Mouse (Mus musculus): Measurements from ENCODE around the gene Gpr152. TPM values are rescaled to one million over a fixed set of nuclear protein-coding genes. Genes with fewer than 3 reads are reported as not detected.

Gpr152 gene
- polyA plus RNA-seq, 1 experiment from 2014 or later = not detected

- H3K27ac ChIP-seq (replicated peaks) = no peak overlapping the region
- no peak overlapping the region for H3K9ac ChIP-seq (replicated peaks)
- no peak for ATAC-seq (replicated peaks)
Observed at GRCm38 (mm10) chr19:4170723-4171392, 31.3 kb downstream of the Gpr152 start.

GRCm38 (mm10) chr19:4171393-4172290 is 32.1 kb downstream of the Gpr152 start:
- Histone ChIP-seq H3K9me3 (no peaks in the 10 kb centered on the region), H3K4me3 (no peak overlapping the region), H3K4me2 (replicated peaks) (no peak overlapping the region), H3K27ac (replicated peaks) (no peak overlapping the region), H3K4me1 (peaks cover 20% of the 10 kb centered on the region), H3K27me3 (no peaks in the 10 kb centered on the region), H3K36me3 (no peaks in the 10 kb centered on the region), H3K9ac (replicated peaks) (no peak overlapping the region)
- no peak for ATAC-seq (replicated peaks)
- 77% methylated on average over 13 of the region's 13 CpGs for WGBS

More at GRCm38 (mm10) chr19:4170723-4171392, 31.3 kb downstream of the Gpr152 start:
- no peak overlapping the region for H3K4me3 ChIP-seq
- H3K36me3 ChIP-seq = no peaks in the 10 kb centered on the region
- 89% methylated on average over 10 of the region's 10 CpGs for WGBS
- H3K4me2 ChIP-seq (replicated peaks) = no peak overlapping the region
- H3K9me3 ChIP-seq = no peaks in the 10 kb centered on the region
- H3K27me3 ChIP-seq = no peaks in the 10 kb centered on the region
- H3K4me1 ChIP-seq = peaks cover 20% of the 10 kb centered on the region

- Histone ChIP-seq H3K9ac (replicated peaks) (no peak overlapping the region), H3K4me3 (no peak overlapping the region), H3K4me1 (peaks cover 20% of the 10 kb centered on the region), H3K27me3 (no peaks in the 10 kb centered on the region), H3K4me2 (replicated peaks) (no peak overlapping the region), H3K36me3 (no peaks in the 10 kb centered on the region), H3K9me3 (no peaks in the 10 kb centered on the region), H3K27ac (replicated peaks) (no peak overlapping the region)
- 57% methylated on average over 11 of the region's 11 CpGs for WGBS
- no peak for ATAC-seq (replicated peaks)
Observed at GRCm38 (mm10) chr19:4172925-4173324, 33.3 kb downstream of the Gpr152 start.

DNA sequence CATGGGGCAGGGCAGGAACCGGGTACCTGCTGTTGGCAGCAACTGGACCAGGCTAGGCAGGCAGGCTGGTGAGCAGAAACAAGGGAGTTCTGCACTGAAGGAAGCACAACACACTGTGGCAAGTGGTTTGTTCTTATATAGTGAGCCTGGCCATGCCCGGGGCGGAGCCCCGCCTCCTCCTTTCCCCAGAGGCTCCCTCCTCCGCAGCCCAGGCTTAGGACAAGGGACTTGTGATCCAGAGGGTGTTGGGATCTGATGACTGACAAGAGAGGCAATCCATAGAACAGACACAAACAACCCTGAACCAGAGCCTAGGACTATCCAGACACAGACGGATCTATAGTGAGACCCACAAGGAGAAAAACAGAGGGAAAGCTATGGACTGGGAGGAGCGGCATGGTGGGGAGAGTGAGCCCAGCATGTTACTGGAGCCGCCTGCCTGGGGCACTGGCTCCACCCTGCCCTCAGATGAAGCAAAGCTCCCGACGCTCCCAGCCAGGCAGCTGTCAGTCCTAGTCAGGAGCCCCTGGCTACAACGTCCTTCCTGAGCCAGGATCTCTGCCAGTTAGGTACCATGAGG is 35.9 kb downstream of the Gpr152 start, which contains the start of gene Carns1:
Gene Carns1, minus strand, starts transcription at position 112 of the 580 bp plus-strand sequence.
- no peaks in the 10 kb centered on the region for H3K9me3 ChIP-seq
- H3K27me3 ChIP-seq = no peaks in the 10 kb centered on the region
- no peak; the same call in 1 of the 2 replicates for ATAC-seq (replicated peaks)
- no peak within 1 kb of the TSS for H3K4me3 ChIP-seq
- WGBS = 5% methylated on average over 11 of the region's 11 CpGs
- 0 out of 2 replicates have a peak within 1 kb of the TSS, but pooled peaks have one; percentile 1 for H3K9ac ChIP-seq (replicated peaks)
- H3K4me1 ChIP-seq = peaks cover 8% of the 10 kb centered on the region
- H3K36me3 ChIP-seq = no peaks in the 10 kb centered on the region
- peak within 1 kb of the TSS; percentile 23; the same call in 1 of the 2 replicates for H3K4me2 ChIP-seq (replicated peaks)
- no peak within 1 kb of the TSS for H3K27ac ChIP-seq (replicated peaks)

DNA sequence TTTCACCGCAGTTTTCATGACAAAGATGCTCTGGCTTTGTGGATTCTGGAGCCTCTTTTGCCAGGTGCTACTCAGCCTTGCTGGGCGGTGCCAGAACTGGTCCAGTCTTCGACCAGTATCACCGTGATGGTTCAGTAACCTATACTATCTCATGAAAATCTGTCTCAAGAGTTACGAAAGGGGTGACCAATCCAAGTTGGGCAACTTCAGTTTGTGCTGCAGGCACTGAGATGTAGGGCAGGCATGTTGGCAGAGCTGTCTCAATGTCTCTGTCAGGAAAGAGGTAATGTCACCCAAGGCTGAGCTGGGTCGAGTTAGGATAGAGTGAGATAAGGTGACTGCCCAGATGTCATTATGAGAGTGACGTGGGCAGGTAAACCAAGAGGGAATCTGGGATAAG is 40.8 kb downstream of the Gpr152 start:
- ATAC-seq (replicated peaks) = no peak
- H3K4me2 ChIP-seq (replicated peaks) = no peak overlapping the region
- WGBS = 87% methylated on average over 7 of the region's 7 CpGs
- H3K4me3 ChIP-seq = no peak overlapping the region
- no peaks in the 10 kb centered on the region for H3K9me3 ChIP-seq
- no peak overlapping the region for H3K9ac ChIP-seq (replicated peaks)
- H3K27me3 ChIP-seq = no peaks in the 10 kb centered on the region
- no peak overlapping the region for H3K27ac ChIP-seq (replicated peaks)
- H3K36me3 ChIP-seq = no peaks in the 10 kb centered on the region
- peaks cover 11% of the 10 kb centered on the region for H3K4me1 ChIP-seq

- Histone ChIP-seq H3K9me3 (no peaks in the 10 kb centered on the region), H3K27me3 (no peaks in the 10 kb centered on the region), H3K9ac (replicated peaks) (no peak overlapping the region), H3K4me3 (no peak overlapping the region), H3K27ac (replicated peaks) (no peak overlapping the region), H3K36me3 (no peaks in the 10 kb centered on the region), H3K4me2 (replicated peaks) (no peak overlapping the region), H3K4me1 (peaks cover 8% of the 10 kb centered on the region)
- ATAC-seq (replicated peaks) = peak; percentile 57; the same call in 1 of the 2 replicates
- WGBS = 49% methylated on average over 3 of the region's 3 CpGs
Observed at GRCm38 (mm10) chr19:4181892-4182291, 42.3 kb downstream of the Gpr152 start.

DNA sequence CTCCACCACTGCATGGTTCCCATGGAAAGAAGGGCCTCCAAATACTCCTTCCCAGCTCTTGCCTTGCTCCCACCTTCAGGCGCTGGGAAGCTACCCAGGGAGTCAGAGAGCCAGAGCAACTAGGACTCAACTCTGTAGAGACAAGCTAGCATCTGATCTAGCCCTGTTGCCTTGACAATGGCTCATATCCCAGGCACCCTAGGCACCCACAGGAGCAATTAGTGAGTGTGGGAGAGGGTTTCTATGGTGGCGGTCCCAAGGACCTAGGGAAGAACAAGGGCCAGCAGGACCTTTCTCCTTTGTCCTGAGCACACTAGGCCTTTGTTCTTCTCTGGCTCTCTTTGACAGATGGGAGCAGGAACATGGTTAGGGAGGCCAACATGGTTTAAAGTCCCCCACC is 44.1 kb downstream of the Gpr152 start:
- Histone ChIP-seq H3K9me3 (no peaks in the 10 kb centered on the region), H3K4me1 (peaks cover 8% of the 10 kb centered on the region), H3K27ac (replicated peaks) (no peak overlapping the region), H3K4me2 (replicated peaks) (no peak overlapping the region), H3K9ac (replicated peaks) (no peak overlapping the region), H3K36me3 (no peaks in the 10 kb centered on the region), H3K27me3 (no peaks in the 10 kb centered on the region), H3K4me3 (no peak overlapping the region)
- WGBS = 68% methylated on average over 2 of the region's 2 CpGs
- no peak for ATAC-seq (replicated peaks)

DNA sequence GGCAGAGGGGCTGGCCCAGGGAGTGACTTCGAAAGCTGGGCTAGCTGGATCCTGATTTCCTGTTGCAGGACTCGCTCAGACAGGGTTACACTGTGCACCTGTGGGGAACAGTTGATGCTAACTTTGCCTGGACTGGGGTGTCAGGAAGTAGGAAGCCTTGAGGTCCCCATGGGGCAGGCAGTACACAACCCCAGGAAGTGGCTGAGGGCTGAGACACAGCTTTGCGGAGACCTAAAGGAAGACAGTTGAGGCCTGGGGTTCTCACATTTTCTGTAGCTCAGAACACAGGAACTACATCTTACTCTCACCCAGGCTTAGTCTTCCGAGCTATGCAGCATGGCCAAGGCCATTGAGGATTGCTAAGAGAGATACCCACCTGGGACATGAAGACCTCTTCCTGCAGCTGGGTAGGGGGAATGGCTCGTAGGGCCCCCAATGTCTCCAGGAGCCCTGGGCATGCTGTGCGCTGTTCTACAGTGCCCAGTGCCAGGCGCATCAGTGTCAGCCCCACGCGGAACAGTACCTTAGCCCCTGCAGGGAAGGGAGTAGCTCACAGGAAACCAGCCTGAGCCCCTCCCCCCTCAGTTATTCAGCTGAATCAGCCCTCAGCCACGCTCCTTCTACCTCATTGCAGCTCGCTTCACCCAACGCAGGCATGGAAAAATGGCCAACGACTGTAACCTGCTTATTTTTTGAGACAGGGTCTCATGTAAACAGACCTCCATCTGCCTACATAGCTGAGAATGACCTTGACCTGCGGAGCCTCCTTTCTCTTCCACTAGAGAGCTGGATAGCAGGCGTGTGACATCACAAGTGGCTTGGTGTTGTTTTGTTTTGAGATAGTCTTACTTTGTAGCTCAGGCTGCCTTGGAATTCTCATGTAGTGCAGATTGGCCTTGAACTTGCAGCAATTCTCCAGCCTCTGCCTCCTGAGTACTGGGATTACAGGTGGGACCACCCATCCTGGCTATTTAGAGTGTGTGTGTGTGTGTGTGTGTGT is 45.7 kb downstream of the Gpr152 start:
- ATAC-seq (replicated peaks) = no peak

GRCm38 (mm10) chr19:4187303-4187702 is 47.7 kb downstream of the Gpr152 start:
- Histone ChIP-seq H3K36me3 (no peaks in the 10 kb centered on the region), H3K27ac (replicated peaks) (no peak overlapping the region), H3K4me2 (replicated peaks) (no peak overlapping the region), H3K27me3 (no peaks in the 10 kb centered on the region), H3K9ac (replicated peaks) (no peak overlapping the region), H3K9me3 (no peaks in the 10 kb centered on the region), H3K4me3 (no peak overlapping the region), H3K4me1 (0 out of 2 replicates have a peak, but pooled peaks cover 3% of the 10 kb centered on the region)
- 71% methylated on average over 3 of the region's 3 CpGs for WGBS
- no peak for ATAC-seq (replicated peaks)

More for the DNA sequence above, 45.7 kb downstream of the Gpr152 start:
- H3K4me3 ChIP-seq = no peak overlapping the region
- WGBS = 66% methylated on average over 15 of the region's 15 CpGs
- no peak overlapping the region for H3K4me2 ChIP-seq (replicated peaks)
- no peaks in the 10 kb centered on the region for H3K36me3 ChIP-seq
- no peak overlapping the region for H3K9ac ChIP-seq (replicated peaks)
- no peaks in the 10 kb centered on the region for H3K9me3 ChIP-seq
- H3K27me3 ChIP-seq = no peaks in the 10 kb centered on the region
- peaks cover 8% of the 10 kb centered on the region for H3K4me1 ChIP-seq
- H3K27ac ChIP-seq (replicated peaks) = no peak overlapping the region

DNA sequence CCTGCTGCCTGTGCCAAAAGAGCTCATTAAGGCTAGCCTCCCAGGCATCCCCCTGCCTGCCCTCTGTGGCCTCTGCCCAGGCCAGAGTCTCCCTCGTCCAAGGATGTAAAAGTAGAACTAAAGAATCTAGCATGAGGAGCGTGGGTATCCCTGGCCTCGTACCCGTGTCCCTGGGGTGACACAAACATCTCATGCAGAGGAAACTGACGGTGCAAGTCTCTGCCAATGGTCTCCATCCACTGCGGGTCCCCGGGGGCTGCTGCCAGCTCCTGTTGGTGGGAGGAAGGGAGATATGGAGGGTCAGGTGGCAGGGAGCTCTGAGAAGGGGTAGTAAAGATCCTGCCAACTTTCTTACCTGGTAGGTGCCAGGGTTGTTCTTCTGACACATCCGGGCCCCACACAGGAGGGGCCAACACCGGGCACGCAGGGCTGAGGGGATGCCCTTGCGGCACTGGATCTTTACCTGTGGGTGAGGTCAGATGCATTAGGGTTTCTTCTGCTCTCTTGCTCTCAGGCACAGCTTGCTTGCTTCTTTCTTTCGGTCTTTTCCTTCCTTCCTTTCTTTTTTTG is 49.5 kb downstream of the Gpr152 start:
- H3K4me3 ChIP-seq = no peak overlapping the region
- H3K9ac ChIP-seq (replicated peaks) = no peak overlapping the region
- peaks cover 10% of the 10 kb centered on the region for H3K36me3 ChIP-seq
- H3K4me1 ChIP-seq = peaks cover 20% of the 10 kb centered on the region
- H3K27me3 ChIP-seq = no peaks in the 10 kb centered on the region
- no peak overlapping the region for H3K27ac ChIP-seq (replicated peaks)
- no peak overlapping the region for H3K4me2 ChIP-seq (replicated peaks)
- ATAC-seq (replicated peaks) = no peak
- no peaks in the 10 kb centered on the region for H3K9me3 ChIP-seq
- 92% methylated on average over 12 of the region's 12 CpGs for WGBS

- peaks cover 35% of the 10 kb centered on the region for H3K4me1 ChIP-seq
- H3K27ac ChIP-seq (replicated peaks) = peak within 1 kb of the TSS; percentile 88
- peak within 1 kb of the TSS; percentile 95 for H3K4me3 ChIP-seq
- WGBS = 74% methylated on average over 4 of the region's 4 CpGs
- H3K9ac ChIP-seq (replicated peaks) = peak within 1 kb of the TSS; percentile 98
- no peaks in the 10 kb centered on the region for H3K9me3 ChIP-seq
- H3K4me2 ChIP-seq (replicated peaks) = peak within 1 kb of the TSS; percentile 87
- peaks cover 27% of the 10 kb centered on the region for H3K36me3 ChIP-seq
- H3K27me3 ChIP-seq = no peaks in the 10 kb centered on the region
- ATAC-seq (replicated peaks) = no peak
Observed at GRCm38 (mm10) chr19:4190831-4191334, 51.3 kb downstream of the Gpr152 start, which contains the start of gene Tbc1d10c. Tbc1d10c (minus strand) TSS chr19:4191284.

Measured in forebrain, embryonic 15.5 days (tissue).